Mouse (Mus musculus): ENCODE measurements at regions not wholly inside any gene's neighbourhood (a gene's known extent, or its start where the extent isn't known, plus 50 kb on each side); places are given as distances from the start of the nearest gene placed in this dataset.

DNA sequence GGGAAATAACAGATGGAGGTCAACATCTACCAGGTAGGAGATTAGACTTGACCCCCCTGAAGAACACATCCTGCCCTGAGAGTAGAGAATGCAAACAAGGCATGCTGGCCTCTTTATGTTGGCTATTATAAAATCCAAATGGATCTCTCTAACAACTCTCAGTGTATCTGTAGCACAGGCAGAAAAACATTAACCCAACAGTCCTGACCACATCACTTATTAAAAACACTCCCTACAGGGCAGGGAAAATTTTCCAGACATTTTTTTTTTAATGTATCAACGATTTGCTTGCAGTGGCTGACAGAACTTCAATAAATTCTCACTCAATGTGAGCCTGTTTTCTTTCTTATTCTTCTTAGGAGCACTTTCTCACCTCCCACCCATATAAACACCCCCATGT is 511.4 kb downstream of the Cdk5rap2 start:
- no peak for DNase-seq (ENCODE audit: extremely low read depth, low read depth, low spot score)
- Histone ChIP-seq H3K4me1 (ENCODE audit: control insufficient read depth, insufficient read depth, low read length) (no peaks in the 10 kb centered on the region), H3K27ac (replicated peaks; ENCODE audit: insufficient read depth, low read depth, low read length) (no peak overlapping the region), H3K27me3 (ENCODE audit: control insufficient read depth, insufficient read depth, low read length) (no peaks in the 10 kb centered on the region), H3K36me3 (ENCODE audit: control insufficient read depth, insufficient read depth, low read length) (no peaks in the 10 kb centered on the region), H3K9ac (ENCODE audit: low read depth, low read length) (no peak overlapping the region), H3K4me3 (ENCODE audit: insufficient read depth, low read depth, low read length) (no peak overlapping the region), H3K79me2 (ENCODE audit: control insufficient read depth, insufficient read depth, low read length) (no peaks in the 10 kb centered on the region)
- no peak for TF ChIP-seq POLR2A (IDR thresholded peaks at IDR 0.05; ENCODE audit: extremely low read depth, insufficient read depth, low read length)
- TF ChIP-seq CTCF (IDR thresholded peaks at IDR 0.05; ENCODE audit: low read depth, low read length) = no peak
- WGBS = 43% methylated on average over 1 of the region's 1 CpGs

DNA sequence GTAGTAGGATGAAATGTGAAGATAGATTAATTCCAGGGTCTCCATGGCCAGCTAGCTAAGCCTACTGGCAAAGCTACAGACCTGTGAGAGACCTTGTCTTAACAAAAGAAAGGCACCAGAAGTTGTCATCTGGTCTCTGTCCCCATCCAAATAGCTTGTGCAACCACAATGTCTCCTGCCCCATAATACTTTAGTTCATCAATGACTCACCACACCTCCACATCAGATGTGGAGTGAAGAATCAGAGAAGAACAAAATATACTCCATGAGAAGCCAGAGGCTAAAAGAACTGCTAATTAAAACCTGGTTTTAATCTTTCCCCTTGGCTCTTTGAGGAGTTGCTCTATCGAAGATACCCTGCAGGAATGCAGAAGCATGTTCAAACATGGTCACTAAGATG is 514.1 kb downstream of the Cdk5rap2 start:
- DNase-seq (ENCODE audit: extremely low read depth, low read depth, low spot score) = no peak
- no peak overlapping the region for H3K4me3 ChIP-seq (ENCODE audit: insufficient read depth, low read depth, low read length)
- TF ChIP-seq POLR2A (IDR thresholded peaks at IDR 0.05; ENCODE audit: extremely low read depth, insufficient read depth, low read length) (no peak), CTCF (IDR thresholded peaks at IDR 0.05; ENCODE audit: low read depth, low read length) (no peak)
- no peaks in the 10 kb centered on the region for H3K36me3 ChIP-seq (ENCODE audit: control insufficient read depth, insufficient read depth, low read length)
- no peaks in the 10 kb centered on the region for H3K79me2 ChIP-seq (ENCODE audit: control insufficient read depth, insufficient read depth, low read length)
- 68% methylated on average over 1 of the region's 1 CpGs for WGBS
- H3K9ac ChIP-seq (ENCODE audit: low read depth, low read length) = no peak overlapping the region
- H3K4me1 ChIP-seq (ENCODE audit: control insufficient read depth, insufficient read depth, low read length) = no peaks in the 10 kb centered on the region
- H3K27ac ChIP-seq (replicated peaks; ENCODE audit: insufficient read depth, low read depth, low read length) = no peak overlapping the region
- H3K27me3 ChIP-seq (ENCODE audit: control insufficient read depth, insufficient read depth, low read length) = no peaks in the 10 kb centered on the region

DNA sequence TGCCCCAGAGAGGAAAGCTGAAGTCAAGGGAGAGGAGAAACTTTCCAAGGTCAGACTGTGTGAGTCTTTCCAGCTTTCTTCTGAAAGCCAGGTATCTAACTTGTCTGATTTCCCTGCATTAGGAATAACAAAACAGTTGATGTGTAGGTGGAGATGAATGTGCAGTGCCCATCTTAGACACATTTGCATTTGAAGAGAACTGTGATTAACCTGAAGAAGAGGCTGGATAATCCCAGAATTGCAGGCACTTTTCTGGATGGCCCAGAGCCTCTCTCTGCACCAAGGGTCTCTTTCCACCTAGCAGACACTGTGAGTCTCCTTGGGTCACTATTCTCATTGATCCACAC is 517.4 kb downstream of the Cdk5rap2 start:
- Histone ChIP-seq H3K4me1 (ENCODE audit: control insufficient read depth, insufficient read depth, low read length) (no peaks in the 10 kb centered on the region), H3K4me3 (ENCODE audit: insufficient read depth, low read depth, low read length) (no peak overlapping the region), H3K79me2 (ENCODE audit: control insufficient read depth, insufficient read depth, low read length) (no peaks in the 10 kb centered on the region), H3K36me3 (ENCODE audit: control insufficient read depth, insufficient read depth, low read length) (no peaks in the 10 kb centered on the region), H3K27ac (replicated peaks; ENCODE audit: insufficient read depth, low read depth, low read length) (no peak overlapping the region), H3K27me3 (ENCODE audit: control insufficient read depth, insufficient read depth, low read length) (no peaks in the 10 kb centered on the region), H3K9ac (ENCODE audit: low read depth, low read length) (no peak overlapping the region)
- TF ChIP-seq CTCF (IDR thresholded peaks at IDR 0.05; ENCODE audit: low read depth, low read length) = no peak
- TF ChIP-seq POLR2A (IDR thresholded peaks at IDR 0.05; ENCODE audit: extremely low read depth, insufficient read depth, low read length) = no peak
- no peak for DNase-seq (ENCODE audit: extremely low read depth, low read depth, low spot score)

DNA sequence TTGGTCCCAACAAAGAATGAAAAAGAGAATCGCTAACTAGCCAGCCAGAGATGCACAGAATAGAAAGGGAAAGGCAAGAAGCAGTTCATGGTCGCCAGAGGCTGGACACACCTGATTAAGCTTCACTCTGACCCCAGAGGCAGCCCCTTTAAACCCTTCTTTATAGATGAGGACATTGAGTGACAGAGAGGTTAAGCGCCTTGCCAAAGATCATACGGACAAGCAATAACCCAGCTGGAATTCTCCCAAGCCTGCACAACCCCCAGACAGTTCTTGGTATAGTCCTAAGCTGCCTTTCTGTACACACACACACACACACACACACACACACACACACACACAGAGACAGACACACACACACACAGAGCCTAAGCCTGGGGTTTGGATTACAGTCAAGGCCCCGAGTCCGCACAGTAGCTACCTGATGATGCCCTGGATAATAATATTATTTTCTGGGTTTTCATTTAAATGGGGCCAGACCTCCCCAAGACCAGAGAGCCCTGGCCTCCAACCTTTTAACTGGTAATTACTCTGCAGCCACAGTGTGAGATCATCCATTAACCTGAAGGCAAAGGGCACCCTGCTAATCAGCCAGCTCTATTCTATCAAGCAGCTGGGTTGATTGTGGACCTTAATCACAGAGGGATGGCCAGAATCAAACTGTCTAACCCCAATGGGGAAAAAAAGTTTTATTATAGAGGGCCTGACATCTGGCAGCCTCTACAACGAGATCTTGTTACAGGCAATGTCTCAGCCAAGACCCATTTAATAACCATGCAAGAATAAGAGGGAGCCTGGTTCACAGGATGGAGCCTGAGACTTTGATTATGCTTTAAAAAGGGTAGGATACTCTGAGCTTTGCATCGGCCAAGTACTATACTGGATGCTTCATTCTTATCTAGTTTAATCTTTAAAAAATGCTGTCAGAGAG is 518.1 kb downstream of the Cdk5rap2 start:
- Histone ChIP-seq H3K9ac (ENCODE audit: low read depth, low read length) (no peak overlapping the region), H3K27me3 (ENCODE audit: control insufficient read depth, insufficient read depth, low read length) (no peaks in the 10 kb centered on the region), H3K79me2 (ENCODE audit: control insufficient read depth, insufficient read depth, low read length) (no peaks in the 10 kb centered on the region), H3K4me1 (ENCODE audit: control insufficient read depth, insufficient read depth, low read length) (no peaks in the 10 kb centered on the region), H3K4me3 (ENCODE audit: insufficient read depth, low read depth, low read length) (no peak overlapping the region), H3K27ac (replicated peaks; ENCODE audit: insufficient read depth, low read depth, low read length) (no peak overlapping the region), H3K36me3 (ENCODE audit: control insufficient read depth, insufficient read depth, low read length) (no peaks in the 10 kb centered on the region)
- 78% methylated on average over 8 of the region's 8 CpGs for WGBS
- no peak for DNase-seq (ENCODE audit: extremely low read depth, low read depth, low spot score)
- no peak for TF ChIP-seq POLR2A (IDR thresholded peaks at IDR 0.05; ENCODE audit: extremely low read depth, insufficient read depth, low read length)
- TF ChIP-seq CTCF (IDR thresholded peaks at IDR 0.05; ENCODE audit: low read depth, low read length) = no peak

DNA sequence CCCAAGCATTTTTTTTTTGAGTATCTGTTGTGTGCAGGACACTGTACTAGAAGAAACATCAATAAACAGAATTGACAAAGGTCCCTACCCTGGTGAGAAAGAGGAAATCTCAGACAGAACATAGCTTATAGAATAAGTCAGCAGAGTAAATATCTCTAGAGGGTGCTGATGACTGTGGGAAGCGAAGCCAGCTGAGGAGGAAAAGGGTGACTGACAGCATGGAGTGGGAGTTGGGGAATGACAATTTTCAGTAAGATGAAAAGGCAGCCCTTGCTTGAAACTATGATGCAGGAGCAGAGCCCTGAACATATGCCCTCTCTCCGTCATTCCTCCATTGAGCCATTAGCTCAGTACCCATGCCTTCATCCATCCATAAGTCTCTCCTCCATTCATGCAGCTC is 519.6 kb downstream of the Cdk5rap2 start:
- TF ChIP-seq CTCF (IDR thresholded peaks at IDR 0.05; ENCODE audit: low read depth, low read length) (no peak), POLR2A (IDR thresholded peaks at IDR 0.05; ENCODE audit: extremely low read depth, insufficient read depth, low read length) (no peak)
- DNase-seq (ENCODE audit: extremely low read depth, low read depth, low spot score) = no peak
- Histone ChIP-seq H3K27me3 (ENCODE audit: control insufficient read depth, insufficient read depth, low read length) (no peaks in the 10 kb centered on the region), H3K9ac (ENCODE audit: low read depth, low read length) (no peak overlapping the region), H3K79me2 (ENCODE audit: control insufficient read depth, insufficient read depth, low read length) (no peaks in the 10 kb centered on the region), H3K4me1 (ENCODE audit: control insufficient read depth, insufficient read depth, low read length) (no peaks in the 10 kb centered on the region), H3K36me3 (ENCODE audit: control insufficient read depth, insufficient read depth, low read length) (no peaks in the 10 kb centered on the region), H3K27ac (replicated peaks; ENCODE audit: insufficient read depth, low read depth, low read length) (no peak overlapping the region), H3K4me3 (ENCODE audit: insufficient read depth, low read depth, low read length) (no peak overlapping the region)
- WGBS = 85% methylated on average over 2 of the region's 2 CpGs

DNA sequence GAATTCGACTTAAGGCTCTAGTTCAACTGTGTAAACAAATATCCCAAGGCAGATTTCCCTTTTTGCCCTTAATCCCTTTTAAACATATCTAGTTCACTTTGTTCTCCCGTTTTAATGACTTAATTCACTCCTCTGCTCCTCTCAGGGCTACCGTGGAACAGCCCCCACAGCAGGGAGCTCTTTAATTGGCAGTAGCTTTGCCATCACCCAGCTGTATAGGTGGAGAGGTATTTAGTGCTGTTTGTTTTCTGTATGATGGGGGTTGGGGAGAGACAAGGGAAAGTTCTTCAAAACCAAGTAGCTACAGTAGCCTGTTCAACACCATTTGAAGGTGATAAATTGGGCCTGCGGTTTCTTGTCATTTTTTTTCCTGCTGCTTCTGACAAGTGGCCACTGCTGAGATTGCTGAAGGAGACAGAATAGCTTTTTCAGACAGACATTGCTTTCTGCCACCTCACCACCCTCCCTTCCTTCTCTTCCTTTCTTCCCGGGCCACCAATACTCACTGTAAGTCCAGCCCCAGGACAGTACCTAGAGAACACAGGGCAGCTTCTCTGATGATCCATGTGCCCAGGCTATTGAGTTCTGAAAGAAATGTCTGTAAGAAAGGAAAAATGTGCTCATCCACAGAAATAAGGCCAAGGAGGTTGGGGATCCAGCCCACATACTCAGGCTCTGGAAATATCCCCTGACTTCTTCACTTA is 520.2 kb downstream of the Cdk5rap2 start:
- TF ChIP-seq CTCF (IDR thresholded peaks at IDR 0.05; ENCODE audit: low read depth, low read length) (no peak), POLR2A (IDR thresholded peaks at IDR 0.05; ENCODE audit: extremely low read depth, insufficient read depth, low read length) (no peak)

More for the DNA sequence above, 520.2 kb downstream of the Cdk5rap2 start:
- Histone ChIP-seq H3K4me1 (ENCODE audit: control insufficient read depth, insufficient read depth, low read length) (no peaks in the 10 kb centered on the region), H3K27me3 (ENCODE audit: control insufficient read depth, insufficient read depth, low read length) (no peaks in the 10 kb centered on the region), H3K27ac (replicated peaks; ENCODE audit: insufficient read depth, low read depth, low read length) (no peak overlapping the region), H3K9ac (ENCODE audit: low read depth, low read length) (no peak overlapping the region), H3K4me3 (ENCODE audit: insufficient read depth, low read depth, low read length) (no peak overlapping the region), H3K79me2 (ENCODE audit: control insufficient read depth, insufficient read depth, low read length) (no peaks in the 10 kb centered on the region), H3K36me3 (ENCODE audit: control insufficient read depth, insufficient read depth, low read length) (no peaks in the 10 kb centered on the region)
- DNase-seq (ENCODE audit: extremely low read depth, low read depth, low spot score) = no peak
- WGBS = 41% methylated on average over 5 of the region's 5 CpGs
